Mouse (Mus musculus): ENCODE data around the gene Tmem240. TPM values are rescaled to one million over a fixed set of nuclear protein-coding genes. Genes with fewer than 3 reads are reported as not detected.

Gene Tmem240
- total and polyA plus RNA-seq, 2 experiments from 2014 or later, result 0.41 to 0.57 TPM

DNA sequence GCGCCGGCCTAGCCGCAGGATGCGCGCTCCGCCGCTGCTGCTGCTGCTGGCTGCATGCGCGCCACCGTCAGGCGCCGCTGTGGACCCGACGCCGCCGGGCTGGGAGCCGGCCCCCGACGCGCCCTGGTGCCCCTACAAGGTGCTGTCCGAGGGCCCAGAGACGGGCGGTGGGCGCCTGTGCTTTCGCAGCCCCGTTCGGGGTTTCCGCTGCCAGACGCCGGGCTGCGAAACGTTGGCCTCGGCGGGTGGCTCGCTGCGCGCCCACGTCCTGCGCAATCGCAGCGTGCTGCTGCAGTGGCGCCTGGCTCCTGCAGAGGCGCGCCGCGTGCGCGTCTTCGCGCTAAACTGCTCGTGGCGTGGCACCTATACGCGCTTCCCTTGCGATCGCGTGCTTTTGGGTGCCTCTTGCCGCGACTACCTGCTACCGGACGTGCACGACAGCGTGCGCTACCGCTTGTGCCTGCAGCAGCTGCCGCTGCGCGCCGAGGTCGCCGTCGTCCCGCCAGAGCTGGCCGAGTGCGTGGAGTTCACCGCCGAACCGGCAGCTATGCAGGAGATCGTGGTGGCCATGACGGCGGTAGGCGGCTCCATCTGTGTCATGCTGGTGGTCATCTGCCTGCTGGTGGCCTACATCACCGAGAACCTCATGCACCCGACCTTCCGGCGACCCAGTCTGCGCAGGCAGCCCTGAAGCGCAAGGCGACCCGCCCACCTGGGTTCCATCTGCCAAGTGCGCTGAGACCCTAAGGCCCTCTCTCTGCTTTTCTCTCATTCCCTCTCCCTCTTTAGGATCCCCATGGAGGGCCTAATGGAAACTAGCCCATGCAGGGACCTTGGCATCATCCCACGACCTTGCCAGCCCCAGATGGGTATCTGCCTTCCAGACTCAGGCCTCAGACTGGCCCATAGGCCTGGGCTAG, 39.9 kb upstream of the Tmem240 start:
- peak; percentile 15 for DNase-seq (ENCODE audit: low spot score)
- peak overlapping the region; percentile 39; the same call in 1 of the 2 replicates for H3K27ac ChIP-seq (ENCODE audit: low read depth)

DNA sequence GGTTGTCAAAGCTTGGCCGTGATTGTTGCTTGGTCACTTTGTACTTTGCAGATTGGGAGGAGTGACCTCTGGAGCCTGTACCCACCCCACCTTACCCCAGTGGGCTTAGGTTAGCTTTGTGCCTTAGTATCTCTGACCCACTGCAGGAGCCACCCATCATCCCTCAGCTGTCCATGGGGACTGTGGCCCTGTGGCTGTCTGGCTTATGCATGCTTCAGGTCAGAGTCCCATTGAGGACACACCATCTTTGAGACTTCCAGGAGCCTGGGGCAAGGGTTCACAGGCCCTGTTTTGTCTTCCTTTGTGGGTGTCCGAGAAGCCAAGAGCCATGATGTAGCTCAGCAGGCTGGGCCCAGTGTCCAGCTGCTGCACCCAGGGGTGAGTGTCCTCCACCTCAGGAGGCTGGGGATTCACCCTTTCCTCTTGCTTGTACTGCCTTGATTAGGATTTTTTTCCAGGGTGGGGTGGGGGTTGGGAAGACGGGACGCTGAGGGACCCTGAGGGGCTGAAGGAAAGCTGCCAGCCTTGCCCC, 39.0 kb upstream of the Tmem240 start:
- no peak for ATAC-seq (ENCODE audit: insufficient read depth, low read depth)
- 0 out of 2 replicates have a peak, but pooled peaks cover 6% of the 10 kb centered on the region for H3K4me1 ChIP-seq (ENCODE audit: control insufficient read depth, insufficient read depth)
- no peak overlapping the region for H3K27ac ChIP-seq (ENCODE audit: low read depth)
- no peak for DNase-seq (ENCODE audit: low spot score)
- 79% methylated on average over 4 of the region's 4 CpGs for WGBS
- H3K27me3 ChIP-seq (ENCODE audit: control insufficient read depth, insufficient read depth, low read length), result peaks cover 17% of the 10 kb centered on the region; the same call in 1 of the 2 replicates
- no peaks in the 10 kb centered on the region for H3K36me3 ChIP-seq (replicated peaks; ENCODE audit: control insufficient read depth, insufficient read depth, low read length)
- H3K4me2 ChIP-seq (ENCODE audit: low read depth, low read length), result 0 out of 2 replicates have a peak overlapping the region, but pooled peaks have one; percentile 95
- H3K9me3 ChIP-seq (replicated peaks; ENCODE audit: control insufficient read depth, low read length), result no peaks in the 10 kb centered on the region
- no peak overlapping the region for H3K9ac ChIP-seq (replicated peaks; ENCODE audit: low read depth, low read length)
- TF ChIP-seq EP300 (IDR thresholded peaks at IDR 0.05; ENCODE audit: low read depth) (no peak), CTCF (IDR thresholded peaks at IDR 0.05; ENCODE audit: low read depth) (no peak)
- no peak overlapping the region for H3K4me3 ChIP-seq (ENCODE audit: low read depth, low read length)

More for the DNA sequence above, 39.9 kb upstream of the Tmem240 start:
- peak overlapping the region; percentile 60 for H3K9ac ChIP-seq (replicated peaks; ENCODE audit: low read depth, low read length)
- H3K27me3 ChIP-seq (ENCODE audit: control insufficient read depth, insufficient read depth, low read length), result peaks cover 17% of the 10 kb centered on the region; the same call in 1 of the 2 replicates
- WGBS, result 2% methylated on average over 91 of the region's 92 CpGs
- TF ChIP-seq CTCF (IDR thresholded peaks at IDR 0.05; ENCODE audit: low read depth), result no peak; the same call in 1 of the 2 replicates
- no peak for TF ChIP-seq EP300 (IDR thresholded peaks at IDR 0.05; ENCODE audit: low read depth)
- no peaks in the 10 kb centered on the region for H3K9me3 ChIP-seq (replicated peaks; ENCODE audit: control insufficient read depth, low read length)
- ATAC-seq (ENCODE audit: insufficient read depth, low read depth), result peak; percentile 68
- peak overlapping the region; percentile 62 for H3K4me3 ChIP-seq (ENCODE audit: low read depth, low read length)
- 0 out of 2 replicates have a peak, but pooled peaks cover 6% of the 10 kb centered on the region for H3K4me1 ChIP-seq (ENCODE audit: control insufficient read depth, insufficient read depth)
- H3K36me3 ChIP-seq (replicated peaks; ENCODE audit: control insufficient read depth, insufficient read depth, low read length), result no peaks in the 10 kb centered on the region
- H3K4me2 ChIP-seq (ENCODE audit: low read depth, low read length), result peak overlapping the region; percentile 95

DNA sequence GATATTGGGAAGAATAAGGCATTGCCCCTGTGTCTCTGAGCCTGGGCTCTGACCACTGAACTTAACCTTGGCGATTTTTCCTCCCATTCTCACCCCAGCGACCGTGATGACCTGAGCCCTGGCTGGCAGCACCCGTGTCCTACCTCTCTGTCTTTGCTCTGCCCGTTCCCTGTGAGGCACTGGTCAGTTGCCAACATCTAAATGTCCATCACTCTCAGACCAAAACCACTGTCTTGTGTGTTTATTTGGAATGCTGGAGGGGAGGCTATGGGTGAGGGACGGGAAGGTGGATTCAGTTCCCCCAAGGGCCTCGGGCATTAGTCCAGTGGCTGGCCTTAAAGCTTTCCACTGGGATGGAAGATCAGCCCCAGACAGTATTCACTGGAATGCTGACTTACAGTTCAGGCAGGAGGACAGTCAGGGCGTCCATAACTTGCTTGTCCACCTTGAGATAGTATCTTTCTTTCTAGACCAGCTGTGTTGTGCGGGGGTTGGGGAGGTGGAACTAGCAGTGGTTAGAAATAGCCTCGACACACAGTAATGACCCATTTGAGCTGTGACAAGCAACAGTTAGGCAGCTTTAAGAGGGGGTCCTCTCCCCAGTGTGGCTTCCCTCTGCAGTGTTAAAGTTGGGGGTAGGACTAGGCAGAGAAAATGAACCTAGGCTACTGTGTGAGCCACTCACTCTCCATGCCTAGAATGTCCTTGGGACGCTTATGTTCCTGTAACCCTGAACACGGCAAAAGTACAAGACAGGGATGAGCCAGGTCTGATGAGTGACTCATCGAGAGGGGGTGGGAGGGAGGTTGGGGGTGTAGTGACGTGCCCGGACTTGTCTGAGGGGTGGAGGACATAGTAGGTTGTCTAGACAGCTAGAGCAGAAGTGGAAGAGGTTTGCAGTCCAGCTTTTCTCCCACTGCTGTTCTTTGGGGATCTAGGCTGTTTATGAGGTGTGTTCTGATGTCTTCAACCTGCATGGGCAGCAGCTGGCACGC, 38.0 kb upstream of the Tmem240 start:
- 63% methylated on average over 16 of the region's 16 CpGs for WGBS
- ATAC-seq (ENCODE audit: insufficient read depth, low read depth) (no peak), DNase-seq (ENCODE audit: low spot score) (no peak)
- no peak overlapping the region for H3K4me2 ChIP-seq (ENCODE audit: low read depth, low read length)
- no peak overlapping the region for H3K4me3 ChIP-seq (ENCODE audit: low read depth, low read length)
- H3K4me1 ChIP-seq (ENCODE audit: control insufficient read depth, insufficient read depth), result 0 out of 2 replicates have a peak, but pooled peaks cover 6% of the 10 kb centered on the region
- no peaks in the 10 kb centered on the region for H3K36me3 ChIP-seq (replicated peaks; ENCODE audit: control insufficient read depth, insufficient read depth, low read length)
- no peaks in the 10 kb centered on the region for H3K9me3 ChIP-seq (replicated peaks; ENCODE audit: control insufficient read depth, low read length)
- no peak for TF ChIP-seq CTCF (IDR thresholded peaks at IDR 0.05; ENCODE audit: low read depth)
- no peak for TF ChIP-seq EP300 (IDR thresholded peaks at IDR 0.05; ENCODE audit: low read depth)
- H3K27me3 ChIP-seq (ENCODE audit: control insufficient read depth, insufficient read depth, low read length), result peaks cover 17% of the 10 kb centered on the region; the same call in 1 of the 2 replicates
- no peak overlapping the region for H3K9ac ChIP-seq (replicated peaks; ENCODE audit: low read depth, low read length)
- no peak overlapping the region for H3K27ac ChIP-seq (ENCODE audit: low read depth)

DNA sequence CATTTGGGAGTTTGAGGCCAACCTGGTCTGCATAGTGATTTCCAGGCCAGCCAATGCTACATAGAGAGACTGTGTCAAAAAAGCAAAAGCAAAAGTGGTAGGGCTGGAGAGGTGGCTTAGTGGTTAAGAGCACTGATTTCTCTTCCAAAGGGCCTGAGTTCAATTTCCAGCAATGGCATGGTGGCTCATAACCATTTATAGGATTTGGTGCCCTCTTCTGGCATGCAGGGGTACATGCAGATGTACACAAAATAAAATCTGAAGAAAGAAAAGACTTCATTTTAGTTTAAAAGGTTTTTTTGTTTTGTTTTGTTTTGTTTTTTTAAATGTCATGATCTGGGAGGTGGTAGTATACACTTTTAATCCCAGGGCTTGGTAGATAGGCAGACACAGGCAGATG, 34.2 kb upstream of the Tmem240 start:
- Histone ChIP-seq H3K4me2 (ENCODE audit: low read depth, low read length) (no peak overlapping the region), H3K27me3 (ENCODE audit: control insufficient read depth, insufficient read depth, low read length) (0 out of 2 replicates have a peak, but pooled peaks cover 7% of the 10 kb centered on the region), H3K9me3 (replicated peaks; ENCODE audit: control insufficient read depth, low read length) (no peaks in the 10 kb centered on the region), H3K36me3 (replicated peaks; ENCODE audit: control insufficient read depth, insufficient read depth, low read length) (no peaks in the 10 kb centered on the region), H3K9ac (replicated peaks; ENCODE audit: low read depth, low read length) (no peak overlapping the region), H3K4me3 (ENCODE audit: low read depth, low read length) (no peak overlapping the region), H3K27ac (ENCODE audit: low read depth) (no peak overlapping the region), H3K4me1 (ENCODE audit: control insufficient read depth, insufficient read depth) (peaks cover 5% of the 10 kb centered on the region; the same call in 1 of the 2 replicates)
- DNase-seq (ENCODE audit: low spot score), result no peak
- TF ChIP-seq EP300 (IDR thresholded peaks at IDR 0.05; ENCODE audit: low read depth) (no peak), CTCF (IDR thresholded peaks at IDR 0.05; ENCODE audit: low read depth) (peak; percentile 71)
- ATAC-seq (ENCODE audit: insufficient read depth, low read depth), result no peak

All from heart, postnatal 0 days (tissue).